Mouse (Mus musculus) forebrain, embryonic 10.5 days (tissue): Measurements from ENCODE around the gene Gga1. TPM values are rescaled to one million over a fixed set of nuclear protein-coding genes. Genes with fewer than 3 reads are reported as not detected.

ENCODE experiments used
- DNase-seq: peaks from one replicate; pipeline ENCODE4 v3.0.0-alpha.2; 2017; ENCODE audit warnings: low spot score; ENCODE audit errors: extremely low spot score
- H3K27ac ChIP-seq: fragments of 300-500 bp; sonication (generic); 2 replicates; pipeline ENCODE4 v1.5.1; 2016; ENCODE audit warnings: mild to moderate bottlenecking
- H3K27me3 ChIP-seq: fragments of 300-500 bp; sonication (generic); 2 replicates; pipeline ENCODE4 v1.6.1; 2016; ENCODE audit warnings: mild to moderate bottlenecking; ENCODE audit not compliant: poor library complexity, severe bottlenecking
- H3K36me3 ChIP-seq: fragments of 300-500 bp; sonication (generic); replicated peaks from 2 replicates; pipeline ENCODE4 v1.6.1; 2016; ENCODE audit warnings: mild to moderate bottlenecking, moderate library complexity
- H3K4me1 ChIP-seq: fragments of 300-500 bp; sonication (generic); 2 replicates; pipeline ENCODE4 v1.6.1; 2016
- H3K4me3 ChIP-seq: fragments of 300-500 bp; sonication (generic); 2 replicates; pipeline ENCODE4 v1.5.1; 2016; ENCODE audit warnings: mild to moderate bottlenecking, moderate library complexity
- H3K9me3 ChIP-seq: fragments of 300-500 bp; sonication (generic); 2 replicates; pipeline ENCODE4 v1.6.1; 2016; ENCODE audit warnings: mild to moderate bottlenecking, moderate library complexity
- WGBS: fragments of 180-500 bp; shearing (Covaris S2); methylation state at CpG from one replicate; pipeline ENCODE4 v1.1.7; 2016; 5-methylcytosine and 5-hydroxymethylcytosine counted together
- microRNA-seq: library from miRNA; unstranded; fragments of <30 nt; microRNA quantifications from one replicate; pipeline ENCODE4, GENCODE M21; 2017
- polyA plus RNA-seq: library from polyadenylated mRNA; unstranded; fragments of >200 nt; fragmentation: Nextera tagmentation; extraction: Ambion mirVana; gene quantifications from 2 replicates; pipeline ENCODE4 v1.2.1, GENCODE M21; 2016

The Gga1 gene
- polyA plus RNA-seq, 1 experiment from 2014 or later: 52.6 TPM

- no peak for DNase-seq
- Histone ChIP-seq H3K4me3 (no peak overlapping the region), H3K27ac (no peak overlapping the region), H3K9me3 (no peaks in the 10 kb centered on the region), H3K4me1 (peaks cover 24% of the 10 kb centered on the region), H3K36me3 (peaks cover 61% of the 10 kb centered on the region), H3K27me3 (no peaks in the 10 kb centered on the region)
- WGBS: 95% methylated on average over 13 of the region's 13 CpGs
Observed at GRCm38 (mm10) chr15:78940325-78940724, 63.3 kb downstream of the Gga1 start.

- Histone ChIP-seq H3K36me3 (peaks cover 45% of the 10 kb centered on the region), H3K4me1 (peaks cover 22% of the 10 kb centered on the region), H3K4me3 (peak overlapping the region; percentile 44), H3K27ac (peak overlapping the region; percentile 75), H3K27me3 (peaks cover 14% of the 10 kb centered on the region), H3K9me3 (no peaks in the 10 kb centered on the region)
- peak; percentile 86 for DNase-seq
- 5% methylated on average over 9 of the region's 9 CpGs for WGBS
Observed at GRCm38 (mm10) chr15:78942663-78943062, 65.7 kb downstream of the Gga1 start.

Small RNA genes lying within 50 kb of the gene (microRNA-seq; reads per million reads assigned to microRNA genes)
- not detected for gene Mir6955

Other genes starting within 250 kb of the Gga1 start
- 0.05 and 0.15 TPM in 2 replicates for gene Elfn2, start 158.4 kb upstream of the Gga1 start, polyA plus RNA-seq
- gene Mfng, start 103.7 kb upstream of the Gga1 start, polyA plus RNA-seq: 71.1 and 83.6 TPM in 2 replicates
- 2.4 and 2.6 TPM in 2 replicates for gene Card10, start 74.1 kb upstream of the Gga1 start, polyA plus RNA-seq
- gene Cdc42ep1, start 34.6 kb upstream of the Gga1 start, polyA plus RNA-seq: 12.6 and 12.7 TPM in 2 replicates
- not detected in 2 replicates for gene Lgals2, start 21.7 kb upstream of the Gga1 start, polyA plus RNA-seq
- gene Gm49510, start 22.5 kb downstream of the Gga1 start, polyA plus RNA-seq: 0.23 and 0.35 TPM in 2 replicates
- gene Sh3bp1, start 22.6 kb downstream of the Gga1 start, polyA plus RNA-seq: 21.0 and 21.5 TPM in 2 replicates
- gene Pdxp, start 36.7 kb downstream of the Gga1 start, polyA plus RNA-seq: 26.1 and 26.9 TPM in 2 replicates
- gene Lgals1, start 49.5 kb downstream of the Gga1 start, polyA plus RNA-seq: 200 and 217 TPM in 2 replicates
- gene Nol12, start 57.7 kb downstream of the Gga1 start, polyA plus RNA-seq: 63.6 and 69.9 TPM in 2 replicates
- 39.7 and 41.6 TPM in 2 replicates for gene Triobp, start 70.5 kb downstream of the Gga1 start, polyA plus RNA-seq
- gene H1f0, start 151.3 kb downstream of the Gga1 start, polyA plus RNA-seq: 427 and 444 TPM in 2 replicates
- not detected in 2 replicates for gene Galr3, start 164.7 kb downstream of the Gga1 start, polyA plus RNA-seq
- gene Ankrd54, start 185.7 kb downstream of the Gga1 start, polyA plus RNA-seq: 56.0 and 60.5 TPM in 2 replicates
- gene Eif3l, start 198.0 kb downstream of the Gga1 start, polyA plus RNA-seq: 283 and 289 TPM in 2 replicates
- gene Micall1, start 231.7 kb downstream of the Gga1 start, polyA plus RNA-seq: 5.1 and 5.5 TPM in 2 replicates